Mouse (Mus musculus) hindbrain, embryonic 10.5 days (tissue): ENCODE measurements at regions not wholly inside any gene's neighbourhood (a gene's known extent, or its start where the extent isn't known, plus 50 kb on each side); places are given as distances from the start of the nearest gene placed in this dataset.
A peak's percentile ranks its signal among the peaks of the same experiment; 100 is the strongest.

ENCODE experiments used
- DNase-seq: peaks from one replicate; pipeline ENCODE4 v3.0.0-alpha.2; 2017; ENCODE audit warnings: low spot score
- H3K27ac ChIP-seq: fragments of 300-500 bp; sonication (generic); 2 replicates; pipeline ENCODE4 v1.5.1; 2016; ENCODE audit warnings: mild to moderate bottlenecking, moderate library complexity
- H3K27me3 ChIP-seq: fragments of 300-500 bp; sonication (generic); 2 replicates; pipeline ENCODE4 v1.6.1; 2016; ENCODE audit warnings: mild to moderate bottlenecking; ENCODE audit not compliant: poor library complexity, insufficient read depth, severe bottlenecking
- H3K36me3 ChIP-seq: fragments of 300-500 bp; sonication (generic); 2 replicates; pipeline ENCODE4 v1.6.1; 2016; ENCODE audit warnings: mild to moderate bottlenecking, moderate library complexity
- H3K4me1 ChIP-seq: fragments of 300-500 bp; sonication (generic); replicated peaks from 2 replicates; pipeline ENCODE4 v1.6.1; 2016; ENCODE audit warnings: mild to moderate bottlenecking
- H3K4me3 ChIP-seq: fragments of 300-500 bp; sonication (generic); 2 replicates; pipeline ENCODE4 v1.5.1; 2016; ENCODE audit warnings: mild to moderate bottlenecking, moderate library complexity
- H3K9me3 ChIP-seq: fragments of 300-500 bp; sonication (generic); 2 replicates; pipeline ENCODE4 v1.6.1; 2016; ENCODE audit warnings: mild to moderate bottlenecking, moderate library complexity
- WGBS: fragments of 180-500 bp; shearing (Covaris S2); methylation state at CpG from one replicate; pipeline ENCODE4 v1.1.7; 2016; 5-methylcytosine and 5-hydroxymethylcytosine counted together

DNA sequence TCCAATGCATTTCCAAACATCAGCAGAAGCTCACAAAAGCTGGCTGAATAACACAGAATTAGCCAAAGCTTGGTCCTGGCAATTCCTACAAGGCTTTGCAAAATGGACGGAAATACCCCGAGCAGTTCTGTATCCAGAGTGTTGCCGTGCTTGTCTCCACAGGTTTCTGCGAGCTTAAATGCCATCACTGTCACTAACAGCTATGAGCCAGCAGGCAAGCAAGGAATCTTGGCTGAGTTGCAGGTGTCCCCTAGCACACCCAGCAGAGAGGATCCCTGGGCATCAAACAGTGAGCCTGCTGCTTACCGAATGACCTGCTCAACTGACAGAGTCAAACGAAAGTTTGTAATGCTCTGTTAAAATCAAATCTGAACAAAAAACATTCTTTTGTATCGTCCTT, 226.0 kb upstream of the Elac2 start:
- 46% methylated on average over 7 of the region's 7 CpGs for WGBS
- Histone ChIP-seq H3K36me3 (no peaks in the 10 kb centered on the region), H3K4me3 (no peak overlapping the region), H3K4me1 (peaks cover 22% of the 10 kb centered on the region), H3K9me3 (no peaks in the 10 kb centered on the region), H3K27me3 (no peaks in the 10 kb centered on the region), H3K27ac (no peak overlapping the region)
- no peak for DNase-seq

DNA sequence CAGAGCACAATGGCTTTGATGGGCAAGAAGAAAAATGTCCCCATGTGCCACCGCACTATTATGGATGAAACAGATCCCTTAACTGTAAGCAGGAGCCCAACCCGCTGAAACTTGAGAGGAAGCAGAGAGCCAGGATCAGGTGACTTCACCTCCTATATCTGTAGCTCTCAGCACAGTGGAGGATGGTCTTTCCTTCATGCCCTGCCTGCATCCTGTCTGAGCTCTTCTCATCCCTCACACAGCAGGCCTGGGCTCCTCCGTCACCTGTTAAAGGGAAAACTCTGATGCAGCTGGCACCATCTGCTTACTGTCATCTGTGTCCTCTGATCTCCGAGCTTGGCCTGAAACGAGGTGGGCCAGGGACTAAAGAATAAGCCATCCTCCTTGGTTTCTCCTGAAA, 224.8 kb upstream of the Elac2 start:
- 74% methylated on average over 5 of the region's 5 CpGs for WGBS
- Histone ChIP-seq H3K9me3 (no peaks in the 10 kb centered on the region), H3K4me3 (no peak overlapping the region), H3K27me3 (no peaks in the 10 kb centered on the region), H3K36me3 (no peaks in the 10 kb centered on the region), H3K4me1 (peaks cover 22% of the 10 kb centered on the region), H3K27ac (no peak overlapping the region)
- no peak for DNase-seq

DNA sequence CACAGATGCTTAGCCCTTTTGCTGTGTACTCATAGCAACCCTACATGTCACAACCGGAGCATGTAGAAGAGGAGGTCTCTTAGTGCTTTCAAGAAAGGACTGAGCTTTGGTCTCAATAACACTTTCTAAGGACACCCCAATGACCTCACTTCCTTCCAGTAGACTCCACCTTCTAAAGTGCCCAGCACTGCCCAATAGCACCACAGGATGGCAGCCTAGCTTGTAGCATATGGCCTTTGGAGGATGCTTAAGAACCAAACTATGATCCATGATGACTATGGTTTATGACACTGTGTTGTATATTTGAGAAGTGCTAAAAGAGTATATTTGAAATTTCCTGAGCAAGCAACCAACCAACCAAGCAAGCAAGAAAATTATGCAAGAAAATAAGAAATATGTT, 223.3 kb upstream of the Elac2 start:
- Histone ChIP-seq H3K27me3 (no peaks in the 10 kb centered on the region), H3K4me1 (peaks cover 22% of the 10 kb centered on the region), H3K4me3 (no peak overlapping the region), H3K27ac (no peak overlapping the region), H3K36me3 (no peaks in the 10 kb centered on the region), H3K9me3 (no peaks in the 10 kb centered on the region)
- WGBS = 98% methylated on average over 1 of the region's 1 CpGs
- no peak for DNase-seq

DNA sequence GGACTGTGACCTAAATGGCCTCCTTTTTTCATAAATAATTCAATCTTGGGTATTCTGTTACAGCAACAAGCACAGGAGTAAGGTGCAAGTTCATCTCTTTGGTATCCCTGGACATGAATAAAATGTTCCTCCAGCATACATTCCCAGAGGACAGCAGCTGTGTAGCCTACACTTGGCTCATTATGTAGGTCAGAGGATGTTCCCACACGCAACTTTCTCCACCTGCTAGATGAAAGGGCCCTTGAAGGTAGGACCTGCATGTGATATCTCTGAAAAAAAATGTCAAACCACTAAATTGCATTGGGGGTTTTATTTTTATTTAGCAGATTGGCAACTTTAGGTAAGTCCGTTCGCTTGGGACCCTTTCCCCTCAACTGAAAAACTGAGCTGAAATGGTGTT, 218.2 kb upstream of the Elac2 start:
- no peaks in the 10 kb centered on the region for H3K27me3 ChIP-seq
- H3K4me3 ChIP-seq = no peak overlapping the region
- H3K36me3 ChIP-seq = no peaks in the 10 kb centered on the region
- no peak overlapping the region for H3K27ac ChIP-seq
- WGBS = 90% methylated on average over 3 of the region's 3 CpGs
- no peak for DNase-seq
- no peaks in the 10 kb centered on the region for H3K9me3 ChIP-seq
- peaks cover 6% of the 10 kb centered on the region for H3K4me1 ChIP-seq

DNA sequence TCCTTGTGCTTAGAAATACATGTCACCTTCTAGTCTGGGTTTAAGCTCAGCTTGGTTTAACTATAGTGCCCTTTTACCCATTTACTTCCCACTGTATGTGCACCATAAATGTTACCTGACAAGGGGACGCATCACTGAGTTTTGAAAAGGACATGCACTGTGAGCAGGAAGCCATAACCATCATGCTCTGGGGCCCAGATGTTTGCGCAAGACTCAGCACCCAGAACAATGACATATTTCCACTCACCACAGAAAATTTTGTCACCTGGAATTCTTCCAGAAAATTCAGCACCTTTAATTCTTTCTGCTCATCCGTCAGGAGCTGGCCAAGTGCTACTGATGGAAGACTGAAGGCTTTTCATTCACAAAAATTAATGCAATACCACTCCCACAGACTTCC, 216.1 kb upstream of the Elac2 start:
- Histone ChIP-seq H3K27me3 (no peaks in the 10 kb centered on the region), H3K4me1 (peaks cover 6% of the 10 kb centered on the region), H3K9me3 (no peaks in the 10 kb centered on the region), H3K36me3 (no peaks in the 10 kb centered on the region), H3K27ac (no peak overlapping the region), H3K4me3 (no peak overlapping the region)
- 88% methylated on average over 3 of the region's 3 CpGs for WGBS
- no peak for DNase-seq

DNA sequence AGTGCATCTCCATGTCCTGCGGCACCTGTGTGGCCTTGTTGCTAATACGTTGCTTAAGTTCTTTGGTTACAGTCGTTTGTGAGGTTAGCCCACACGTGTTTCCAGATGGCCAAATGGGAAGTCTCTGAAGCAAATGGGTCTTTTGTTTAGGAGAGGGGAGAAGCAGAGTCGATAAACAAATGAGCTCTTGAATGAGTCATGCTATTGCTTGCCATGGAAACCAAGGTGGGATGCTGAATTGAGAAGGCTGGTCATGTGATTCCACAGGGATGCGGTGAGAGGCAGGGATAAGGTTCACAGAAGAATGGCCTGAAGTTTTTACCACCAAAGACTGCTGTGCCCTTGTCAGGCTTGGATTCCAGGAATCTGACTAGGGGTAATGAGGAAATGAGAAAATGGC, 214.8 kb upstream of the Elac2 start:
- Histone ChIP-seq H3K4me3 (no peak overlapping the region), H3K4me1 (peaks cover 6% of the 10 kb centered on the region), H3K9me3 (no peaks in the 10 kb centered on the region), H3K36me3 (no peaks in the 10 kb centered on the region), H3K27me3 (no peaks in the 10 kb centered on the region), H3K27ac (no peak overlapping the region)
- 61% methylated on average over 6 of the region's 6 CpGs for WGBS
- DNase-seq = no peak

DNA sequence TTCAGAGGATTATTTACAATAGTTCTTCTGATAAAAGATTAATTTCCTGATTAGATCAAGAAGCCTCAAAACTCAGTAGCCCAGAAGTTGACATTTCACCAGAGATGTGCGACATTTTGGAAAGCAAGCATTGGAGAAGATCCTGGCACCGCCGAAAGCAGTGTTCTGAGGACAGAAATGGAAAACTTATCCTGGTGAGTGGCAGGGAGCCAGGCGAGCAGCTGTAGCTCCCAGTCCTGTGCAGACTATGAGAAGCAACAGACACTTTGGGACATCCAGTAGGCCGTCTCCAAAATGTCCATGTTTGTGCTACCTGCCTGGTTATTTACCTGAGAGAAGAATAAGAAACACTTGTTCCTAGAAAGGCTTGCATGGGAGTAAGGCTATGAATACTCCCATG, 202.1 kb upstream of the Elac2 start:
- H3K36me3 ChIP-seq = no peaks in the 10 kb centered on the region
- H3K27ac ChIP-seq = no peak overlapping the region
- no peaks in the 10 kb centered on the region for H3K4me1 ChIP-seq
- H3K27me3 ChIP-seq = no peaks in the 10 kb centered on the region
- no peak overlapping the region for H3K4me3 ChIP-seq
- H3K9me3 ChIP-seq = no peaks in the 10 kb centered on the region
- WGBS = 87% methylated on average over 5 of the region's 5 CpGs
- no peak for DNase-seq

DNA sequence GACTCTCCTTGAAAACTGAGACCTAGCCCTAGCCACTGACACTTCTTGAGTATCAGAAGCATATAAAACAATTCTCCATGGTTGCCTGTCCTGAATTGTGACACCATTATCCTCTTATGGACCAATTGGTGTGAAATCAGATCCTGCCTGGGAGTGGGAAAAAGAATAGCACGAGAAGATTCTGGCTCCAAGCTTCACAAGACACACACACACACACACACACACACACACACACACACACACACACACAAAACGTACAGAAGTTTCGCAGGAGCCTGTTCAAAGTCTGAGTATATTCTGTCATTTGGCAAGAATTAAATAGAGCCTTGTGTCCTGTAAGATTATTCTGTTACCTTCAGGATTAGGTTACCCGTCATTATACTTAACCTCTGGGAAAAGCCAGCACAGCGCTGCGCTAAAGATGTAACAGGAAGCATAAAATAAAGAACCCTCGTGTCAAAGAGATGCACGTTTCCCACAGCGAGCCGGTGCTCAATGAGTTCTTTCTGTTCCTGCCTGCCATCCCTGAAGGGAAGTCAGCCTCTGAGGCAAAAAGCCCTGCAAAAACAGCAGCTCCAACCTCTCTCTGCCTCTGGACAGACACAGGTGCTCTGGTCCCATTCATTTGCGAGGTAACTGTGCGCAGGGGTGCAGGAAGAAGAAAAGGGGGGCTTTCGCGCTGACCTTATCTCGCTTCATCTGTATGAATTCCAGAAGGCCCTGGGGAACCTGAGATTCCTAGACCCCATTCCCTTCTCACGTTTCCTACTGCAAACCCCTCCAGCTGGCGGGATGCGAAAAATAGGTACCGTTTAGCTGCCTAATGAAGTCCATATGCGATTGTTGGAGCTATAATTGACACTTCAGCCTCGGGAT, 178.4 kb upstream of the Elac2 start:
- Histone ChIP-seq H3K36me3 (no peaks in the 10 kb centered on the region), H3K4me1 (peaks cover 27% of the 10 kb centered on the region), H3K27me3 (no peaks in the 10 kb centered on the region; the same call in 1 of the 2 replicates), H3K4me3 (no peak overlapping the region), H3K9me3 (no peaks in the 10 kb centered on the region), H3K27ac (0 out of 2 replicates have a peak overlapping the region, but pooled peaks have one; percentile 53)
- 47% methylated on average over 21 of the region's 21 CpGs for WGBS
- peak; percentile 65 for DNase-seq

DNA sequence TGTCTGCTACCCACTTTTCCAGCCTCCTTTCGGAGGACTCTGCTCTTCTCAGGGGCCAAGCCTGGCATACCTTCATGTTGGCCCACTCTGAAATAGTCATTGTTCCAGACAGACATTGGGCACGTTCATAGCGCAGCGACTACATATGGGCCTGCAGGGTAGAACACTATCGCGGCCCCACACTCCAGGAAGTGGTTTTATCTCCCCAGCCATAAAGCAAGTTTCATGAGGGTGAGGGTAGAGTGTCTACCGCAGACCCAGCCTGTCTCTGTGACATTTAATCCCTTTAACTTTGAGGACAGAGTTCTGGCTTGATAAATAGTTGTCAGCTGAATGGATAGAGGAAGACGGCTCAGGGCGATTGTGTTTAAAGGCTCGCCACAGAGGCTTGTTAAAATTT, 177.5 kb upstream of the Elac2 start:
- H3K4me1 ChIP-seq = peaks cover 27% of the 10 kb centered on the region
- peak; percentile 18 for DNase-seq
- no peaks in the 10 kb centered on the region for H3K36me3 ChIP-seq
- WGBS = 58% methylated on average over 10 of the region's 10 CpGs
- no peak overlapping the region for H3K4me3 ChIP-seq
- H3K9me3 ChIP-seq = no peaks in the 10 kb centered on the region
- H3K27me3 ChIP-seq = no peaks in the 10 kb centered on the region; the same call in 1 of the 2 replicates
- peak overlapping the region; percentile 50; the same call in 1 of the 2 replicates for H3K27ac ChIP-seq

DNA sequence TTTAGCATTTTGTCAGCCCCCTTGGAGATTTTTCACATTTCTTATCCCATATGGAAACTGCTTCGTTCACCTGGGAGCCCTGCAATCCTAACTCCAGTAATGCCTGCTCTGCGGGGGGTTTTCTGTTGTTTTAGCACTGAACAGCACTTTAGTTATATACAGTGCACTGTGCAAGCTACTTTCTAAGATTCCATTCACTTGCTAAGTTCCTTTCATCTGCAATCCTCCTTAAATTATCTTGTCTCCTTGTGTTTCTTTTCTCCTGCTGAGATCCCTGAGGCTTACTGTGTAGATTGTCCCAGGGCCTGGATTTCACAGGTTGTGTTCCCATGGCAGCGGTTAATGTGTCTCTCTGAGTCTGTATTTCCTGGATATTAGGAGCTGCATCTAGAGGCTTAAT, 173.3 kb upstream of the Elac2 start:
- H3K4me3 ChIP-seq = no peak overlapping the region
- H3K36me3 ChIP-seq = no peaks in the 10 kb centered on the region
- H3K27me3 ChIP-seq = no peaks in the 10 kb centered on the region; the same call in 1 of the 2 replicates
- H3K4me1 ChIP-seq = peaks cover 15% of the 10 kb centered on the region
- WGBS = 75% methylated on average over 3 of the region's 3 CpGs
- H3K27ac ChIP-seq = no peak overlapping the region
- no peak for DNase-seq
- no peaks in the 10 kb centered on the region for H3K9me3 ChIP-seq

DNA sequence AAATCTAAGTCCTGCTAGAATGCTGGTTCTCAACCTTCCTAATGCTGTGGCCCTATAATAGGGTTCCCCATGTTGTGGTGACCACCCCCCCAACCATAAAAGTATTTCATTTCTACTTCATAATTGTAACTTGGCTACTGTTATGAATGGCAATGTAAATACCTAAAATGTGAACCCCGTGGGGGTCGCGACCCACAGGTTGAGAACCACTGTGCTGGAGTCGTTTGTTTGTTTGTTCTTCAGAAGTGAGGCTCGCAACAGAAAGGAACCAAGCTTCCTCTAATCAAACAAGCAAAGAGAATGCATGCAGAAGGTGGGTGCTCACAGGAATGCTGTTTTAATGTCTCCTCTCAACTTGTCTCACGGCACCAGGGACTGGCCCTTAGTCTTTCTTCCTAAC, 166.4 kb upstream of the Elac2 start:
- Histone ChIP-seq H3K4me1 (no peaks in the 10 kb centered on the region), H3K9me3 (no peaks in the 10 kb centered on the region), H3K27me3 (no peaks in the 10 kb centered on the region), H3K27ac (no peak overlapping the region), H3K4me3 (no peak overlapping the region), H3K36me3 (no peaks in the 10 kb centered on the region)
- DNase-seq = no peak
- WGBS = 70% methylated on average over 6 of the region's 6 CpGs

DNA sequence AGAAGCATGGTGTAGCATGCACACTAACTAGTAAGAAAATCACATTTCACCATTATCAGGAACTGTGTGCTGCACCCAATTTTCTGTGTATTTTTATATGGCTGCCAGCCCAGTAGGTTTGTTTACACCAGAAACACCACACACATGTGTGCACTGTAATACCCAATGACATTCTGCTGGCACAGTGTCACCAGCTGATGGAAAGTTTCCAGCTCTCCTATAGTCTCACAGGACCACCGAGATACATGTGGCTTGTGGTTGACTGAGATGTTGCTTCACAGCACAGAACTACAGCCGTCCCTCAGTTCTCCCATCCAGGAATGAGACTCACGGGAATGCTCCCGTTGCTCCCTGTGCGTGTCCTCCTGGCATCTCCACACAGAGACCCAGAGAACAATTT, 149.4 kb upstream of the Elac2 start:
- Histone ChIP-seq H3K27ac (no peak overlapping the region), H3K9me3 (no peaks in the 10 kb centered on the region), H3K4me1 (0 out of 2 replicates have a peak, but pooled peaks cover 10% of the 10 kb centered on the region), H3K4me3 (no peak overlapping the region), H3K36me3 (no peaks in the 10 kb centered on the region), H3K27me3 (no peaks in the 10 kb centered on the region)
- no peak for DNase-seq
- WGBS = 88% methylated on average over 5 of the region's 5 CpGs

DNA sequence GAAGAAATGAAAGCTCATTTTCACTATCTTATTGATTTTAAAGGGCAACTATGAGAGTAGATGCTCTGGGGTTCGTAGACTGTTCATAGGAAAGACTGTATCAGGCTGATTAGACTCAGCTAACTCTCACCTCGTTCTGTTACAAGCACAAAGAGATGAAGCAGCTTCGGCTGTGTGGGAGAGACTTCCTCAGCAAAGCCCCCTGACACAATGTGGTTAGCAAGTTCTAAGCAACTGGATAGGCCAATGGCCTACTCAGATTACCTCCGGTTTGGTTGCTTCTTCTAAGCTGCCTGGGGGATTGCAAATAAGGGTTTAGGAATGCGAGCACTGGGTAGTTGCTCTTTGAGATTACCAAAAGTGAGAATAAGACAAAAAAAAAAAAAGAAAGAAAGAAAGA, 146.4 kb upstream of the Elac2 start:
- no peak overlapping the region for H3K27ac ChIP-seq
- 0 out of 2 replicates have a peak, but pooled peaks cover 10% of the 10 kb centered on the region for H3K4me1 ChIP-seq
- H3K27me3 ChIP-seq = no peaks in the 10 kb centered on the region
- WGBS = 67% methylated on average over 5 of the region's 5 CpGs
- H3K9me3 ChIP-seq = no peaks in the 10 kb centered on the region
- DNase-seq = no peak
- no peaks in the 10 kb centered on the region for H3K36me3 ChIP-seq
- no peak overlapping the region for H3K4me3 ChIP-seq
